Mouse (Mus musculus) stomach, embryonic 16.5 days (tissue): ENCODE results near the gene Ntm. TPM values are rescaled to one million over a fixed set of nuclear protein-coding genes. Genes with fewer than 3 reads are reported as not detected.

Source experiments
- ATAC-seq: fragments of 200-750 bp; cut with Nextera tagmentation; 2 replicates; pipeline ENCODE4 v1.8.0; 2017; ENCODE audit warnings: moderate number of reproducible peaks, moderate TSS enrichment; ENCODE audit not compliant: insufficient read depth, low FRiP score
- H3K27ac ChIP-seq: fragments of 300-500 bp; sonication (generic); 2 replicates; pipeline ENCODE4 v1.5.1; 2014; ENCODE audit warnings: low read length
- H3K27me3 ChIP-seq: fragments of 300-500 bp; sonication (generic); 2 replicates; pipeline ENCODE4 v1.6.1; 2014; ENCODE audit warnings: low read length, control low read depth, mixed read lengths; ENCODE audit not compliant: control insufficient read depth, insufficient read depth
- H3K36me3 ChIP-seq: fragments of 300-500 bp; sonication (generic); 2 replicates; pipeline ENCODE4 v1.6.1; 2014; ENCODE audit warnings: low read length; ENCODE audit not compliant: control insufficient read depth, insufficient read depth
- H3K4me1 ChIP-seq: fragments of 300-500 bp; sonication (generic); 2 replicates; pipeline ENCODE4 v1.6.1; 2014; ENCODE audit warnings: low read length, control low read depth, mixed read lengths; ENCODE audit not compliant: control insufficient read depth, insufficient read depth
- H3K4me2 ChIP-seq: fragments of 300-500 bp; sonication (generic); 2 replicates; pipeline ENCODE4 v1.6.1; 2014; ENCODE audit warnings: low read depth, low read length, mixed read lengths
- H3K4me3 ChIP-seq: fragments of 300-500 bp; sonication (generic); replicated peaks from 2 replicates; pipeline ENCODE4 v1.5.1; 2014; ENCODE audit warnings: mild to moderate bottlenecking, low read length
- H3K9ac ChIP-seq: fragments of 300-500 bp; sonication (generic); 2 replicates; pipeline ENCODE4 v1.6.1; 2014; ENCODE audit warnings: low read length
- H3K9me3 ChIP-seq: fragments of 300-500 bp; sonication (generic); replicated peaks from 2 replicates; pipeline ENCODE4 v1.6.1; 2016; ENCODE audit warnings: low read length, control low read depth; ENCODE audit not compliant: control insufficient read depth
- WGBS: fragments of 180-500 bp; shearing (Covaris S2); extraction: QIAGEN DNeasy Blood & Tissue Kit; methylation state at CpG from one replicate; pipeline ENCODE4 v1.1.7; 2014; 5-methylcytosine and 5-hydroxymethylcytosine counted together
- polyA plus RNA-seq: library from polyadenylated mRNA; unstranded; fragments of >200 nt; fragmentation: Nextera tagmentation; extraction: Ambion mirVana; gene quantifications from 2 replicates; pipeline ENCODE4 v1.2.1, GENCODE M21; 2015

Ntm gene
- polyA plus RNA-seq, 1 experiment from 2014 or later, result 15.0 TPM

GRCm38 (mm10) chr9:29727540-29728432 lies 235.2 kb downstream of the Ntm start:
- H3K36me3 ChIP-seq, result no peaks in the 10 kb centered on the region
- H3K27me3 ChIP-seq, result no peaks in the 10 kb centered on the region
- H3K4me1 ChIP-seq, result no peaks in the 10 kb centered on the region
- no peak overlapping the region for H3K27ac ChIP-seq
- no peak overlapping the region for H3K9ac ChIP-seq
- ATAC-seq, result no peak
- H3K9me3 ChIP-seq, result no peaks in the 10 kb centered on the region
- WGBS, result 66% methylated on average over 19 of the region's 19 CpGs
- no peak overlapping the region for H3K4me3 ChIP-seq
- H3K4me2 ChIP-seq, result no peak overlapping the region

- no peak overlapping the region for H3K4me3 ChIP-seq
- WGBS, result 54% methylated on average over 1 of the region's 1 CpGs
- ATAC-seq, result no peak
- no peaks in the 10 kb centered on the region for H3K27me3 ChIP-seq
- H3K27ac ChIP-seq, result no peak overlapping the region
- H3K9me3 ChIP-seq, result no peaks in the 10 kb centered on the region
- H3K9ac ChIP-seq, result no peak overlapping the region
- no peaks in the 10 kb centered on the region for H3K36me3 ChIP-seq
- H3K4me1 ChIP-seq, result no peaks in the 10 kb centered on the region
- no peak overlapping the region for H3K4me2 ChIP-seq
Observed at GRCm38 (mm10) chr9:29721461-29721860, 241.5 kb downstream of the Ntm start.

GRCm38 (mm10) chr9:29716795-29717194 lies 246.1 kb downstream of the Ntm start:
- Histone ChIP-seq H3K4me2 (no peak overlapping the region), H3K36me3 (no peaks in the 10 kb centered on the region), H3K27me3 (no peaks in the 10 kb centered on the region), H3K4me1 (no peaks in the 10 kb centered on the region), H3K27ac (no peak overlapping the region), H3K9ac (no peak overlapping the region), H3K9me3 (no peaks in the 10 kb centered on the region), H3K4me3 (no peak overlapping the region)
- no peak for ATAC-seq
- 33% methylated on average over 2 of the region's 2 CpGs for WGBS

- H3K4me2 ChIP-seq, result no peak overlapping the region
- H3K27ac ChIP-seq, result no peak overlapping the region
- no peaks in the 10 kb centered on the region for H3K36me3 ChIP-seq
- no peak for ATAC-seq
- H3K27me3 ChIP-seq, result no peaks in the 10 kb centered on the region
- H3K9ac ChIP-seq, result no peak overlapping the region
- H3K4me3 ChIP-seq, result no peak overlapping the region
- no peaks in the 10 kb centered on the region for H3K9me3 ChIP-seq
- H3K4me1 ChIP-seq, result no peaks in the 10 kb centered on the region
- 70% methylated on average over 4 of the region's 4 CpGs for WGBS
Observed at GRCm38 (mm10) chr9:29698276-29698675, 264.7 kb downstream of the Ntm start.

GRCm38 (mm10) chr9:29694151-29694550 lies 268.8 kb downstream of the Ntm start:
- 67% methylated on average over 2 of the region's 2 CpGs for WGBS
- H3K4me3 ChIP-seq, result no peak overlapping the region
- H3K36me3 ChIP-seq, result no peaks in the 10 kb centered on the region
- H3K27ac ChIP-seq, result no peak overlapping the region
- H3K4me2 ChIP-seq, result no peak overlapping the region
- H3K4me1 ChIP-seq, result no peaks in the 10 kb centered on the region
- no peaks in the 10 kb centered on the region for H3K27me3 ChIP-seq
- H3K9ac ChIP-seq, result no peak overlapping the region
- H3K9me3 ChIP-seq, result no peaks in the 10 kb centered on the region
- no peak for ATAC-seq

DNA sequence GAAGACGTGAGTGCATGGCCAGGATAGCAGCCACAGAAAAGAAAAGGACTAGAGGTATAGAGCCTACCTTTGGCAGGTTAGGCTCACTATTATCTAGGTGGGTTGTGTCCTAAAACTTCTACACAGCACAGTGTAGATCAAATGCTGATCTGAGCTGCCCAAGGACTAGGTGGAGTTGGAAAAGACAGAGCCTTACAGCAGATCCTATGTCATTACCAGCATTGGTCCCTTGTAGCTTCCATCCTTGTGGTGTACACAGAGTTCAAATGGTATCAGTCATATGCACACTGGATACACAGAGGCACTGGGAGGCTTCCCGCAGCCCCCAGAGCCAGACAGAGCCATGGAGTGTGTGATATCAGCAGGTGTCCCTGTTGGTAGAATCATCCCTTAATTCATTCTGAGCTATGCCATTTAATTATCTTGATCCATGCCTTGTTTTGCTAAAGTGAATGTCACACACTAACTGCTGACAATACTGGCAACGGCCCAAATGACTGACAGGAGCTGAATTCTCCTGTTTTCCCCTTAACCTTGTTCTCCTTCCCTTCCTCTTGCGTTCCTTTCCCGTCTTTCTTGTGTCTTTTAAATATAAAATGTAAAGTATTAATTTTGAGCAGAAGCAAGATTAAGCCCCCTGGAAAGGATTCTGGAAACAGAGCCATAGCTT lies 271.6 kb downstream of the Ntm start:
- ATAC-seq, result no peak
- H3K4me1 ChIP-seq, result no peaks in the 10 kb centered on the region
- H3K27ac ChIP-seq, result no peak overlapping the region
- no peaks in the 10 kb centered on the region for H3K27me3 ChIP-seq
- no peaks in the 10 kb centered on the region for H3K9me3 ChIP-seq
- H3K4me3 ChIP-seq, result no peak overlapping the region
- 79% methylated on average over 5 of the region's 5 CpGs for WGBS
- no peaks in the 10 kb centered on the region for H3K36me3 ChIP-seq
- H3K9ac ChIP-seq, result no peak overlapping the region
- H3K4me2 ChIP-seq, result no peak overlapping the region

DNA sequence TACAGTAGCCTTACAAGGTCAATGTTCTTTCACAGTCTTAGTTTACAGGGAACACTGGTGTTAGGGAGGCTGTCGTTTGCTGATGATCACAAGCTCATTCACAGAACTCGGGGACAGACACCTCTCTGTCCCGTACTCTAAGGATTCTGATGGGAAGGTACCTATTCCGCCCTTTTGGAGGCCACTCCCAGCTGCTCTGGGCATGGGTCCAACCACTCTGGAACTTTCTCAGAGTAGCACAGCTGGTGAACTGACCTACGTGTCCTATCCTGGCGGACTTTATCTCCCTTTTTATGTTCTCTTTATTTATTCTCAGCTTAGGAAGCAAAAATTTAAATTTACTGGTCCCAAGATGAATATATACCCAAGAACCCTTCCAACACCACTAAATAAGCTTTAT lies 280.7 kb downstream of the Ntm start:
- Histone ChIP-seq H3K36me3 (no peaks in the 10 kb centered on the region), H3K27me3 (no peaks in the 10 kb centered on the region; the same call in 1 of the 2 replicates), H3K4me2 (no peak overlapping the region), H3K27ac (no peak overlapping the region), H3K4me1 (no peaks in the 10 kb centered on the region), H3K9me3 (no peaks in the 10 kb centered on the region), H3K9ac (no peak overlapping the region), H3K4me3 (no peak overlapping the region)
- 63% methylated on average over 6 of the region's 6 CpGs for WGBS
- no peak for ATAC-seq

DNA sequence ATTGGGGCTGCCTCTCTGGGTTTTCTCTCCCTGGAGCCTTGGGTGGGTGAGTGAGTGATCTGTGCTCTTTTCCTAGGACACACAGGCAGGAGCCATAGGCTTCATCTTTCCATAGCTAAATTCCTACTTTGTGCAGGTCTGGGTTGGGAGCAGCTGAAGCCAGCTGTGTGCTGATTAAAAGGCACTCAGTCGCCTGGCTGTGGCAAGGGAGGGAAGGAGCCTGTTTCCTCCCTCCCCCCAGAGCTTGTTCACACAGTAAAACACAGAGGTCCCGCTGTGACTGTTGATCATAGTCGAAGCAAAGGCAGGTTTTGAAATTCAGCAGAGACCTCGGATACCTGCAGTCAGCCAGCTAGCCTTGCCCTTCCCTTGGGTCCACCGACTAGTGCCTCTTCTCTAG lies 282.3 kb downstream of the Ntm start:
- Histone ChIP-seq H3K4me1 (no peaks in the 10 kb centered on the region), H3K27me3 (no peaks in the 10 kb centered on the region; the same call in 1 of the 2 replicates), H3K4me3 (no peak overlapping the region), H3K9ac (no peak overlapping the region), H3K27ac (no peak overlapping the region), H3K4me2 (no peak overlapping the region), H3K9me3 (no peaks in the 10 kb centered on the region), H3K36me3 (no peaks in the 10 kb centered on the region)
- no peak for ATAC-seq
- 14% methylated on average over 5 of the region's 5 CpGs for WGBS

GRCm38 (mm10) chr9:29673911-29674310 lies 289.0 kb downstream of the Ntm start:
- 44% methylated on average over 8 of the region's 8 CpGs for WGBS
- Histone ChIP-seq H3K27ac (no peak overlapping the region), H3K4me2 (no peak overlapping the region), H3K9ac (no peak overlapping the region), H3K9me3 (no peaks in the 10 kb centered on the region), H3K27me3 (no peaks in the 10 kb centered on the region; the same call in 1 of the 2 replicates), H3K36me3 (no peaks in the 10 kb centered on the region), H3K4me3 (no peak overlapping the region), H3K4me1 (no peaks in the 10 kb centered on the region)
- ATAC-seq, result no peak
